Mouse (Mus musculus) CH12.LX (cell line): ENCODE measurements around the gene Camta1. TPM values are rescaled to one million over a fixed set of nuclear protein-coding genes. Genes with fewer than 3 reads are reported as not detected.

Experiments used
- DNase-seq: peaks from one replicate; pipeline ENCODE4 v3.0.0-alpha.2; 2013; ENCODE audit errors: extremely low read depth
- H3K27ac ChIP-seq: 2 replicates; pipeline ENCODE4 v1.5.1; 2012; ENCODE audit warnings: low read depth, mild to moderate bottlenecking, control low read depth, moderate library complexity; ENCODE audit not compliant: insufficient read depth
- H3K27me3 ChIP-seq: replicated peaks from 2 replicates; pipeline ENCODE3; 2012; ENCODE audit warnings: inconsistent platforms
- H3K36me3 ChIP-seq, 2 experiments: replicated peaks in 1 of 2; 2 replicates each; pipeline versions ENCODE3 to v1.6.1; 2012; ENCODE audit warnings: inconsistent platforms in 1 of 2, low read length in 1 of 2, mild to moderate bottlenecking in 1 of 2, mixed read lengths in 1 of 2, moderate library complexity in 1 of 2; ENCODE audit not compliant: control insufficient read depth in 1 of 2, insufficient read depth in 1 of 2
- H3K4me1 ChIP-seq, 2 experiments: 2 replicates each; pipeline ENCODE4 v1.6.1; 2012; ENCODE audit warnings: inconsistent platforms in 1 of 2, moderate library complexity in 1 of 2; ENCODE audit not compliant: insufficient read depth in 2 of 2, control insufficient read depth in 1 of 2
- H3K4me2 ChIP-seq: 2 replicates; pipeline ENCODE4 v1.6.1; 2012; ENCODE audit warnings: low read depth, mild to moderate bottlenecking, control low read depth; ENCODE audit not compliant: poor library complexity, insufficient read depth, severe bottlenecking
- H3K4me3 ChIP-seq, 3 experiments: fragments of 150-350 bp in 1 of 3; sonication (generic) in 1 of 3; replicated peaks in 1 of 3; 2 replicates each; pipeline versions ENCODE3 to v1.5.1; 2011 to 2012; ENCODE audit warnings: low read depth in 2 of 3, low read length in 2 of 3, mild to moderate bottlenecking in 2 of 3, moderate library complexity in 2 of 3, control low read depth in 1 of 3, improper control_type of control experiment in 1 of 3, inconsistent platforms in 1 of 3, mixed read lengths in 1 of 3; ENCODE audit not compliant: poor library complexity in 1 of 3
- H3K79me2 ChIP-seq: replicated peaks from 2 replicates; pipeline ENCODE4 v1.6.1; 2012; ENCODE audit warnings: mild to moderate bottlenecking, moderate library complexity; ENCODE audit not compliant: control insufficient read depth, poor library complexity, insufficient read depth, severe bottlenecking; ENCODE audit errors: extremely low read depth
- H3K9ac ChIP-seq: 2 replicates; pipeline ENCODE4 v1.6.1; 2012; ENCODE audit warnings: low read depth, mild to moderate bottlenecking, control low read depth, moderate library complexity; ENCODE audit not compliant: insufficient read depth
- H3K9me3 ChIP-seq: replicated peaks from 2 replicates; pipeline ENCODE3; 2012; ENCODE audit warnings: low read length, inconsistent platforms, mixed read lengths
- CTCF ChIP-seq, 2 experiments: IDR thresholded peaks in 1 of 2; conservative IDR thresholded peaks in 1 of 2; 2 replicates each; pipeline ENCODE4 v1.5.1; 2011 to 2012; ENCODE audit warnings: low read depth in 2 of 2, low read length in 2 of 2, improper control_type of control experiment in 1 of 2, inconsistent platforms in 1 of 2, mild to moderate bottlenecking in 1 of 2, moderate library complexity in 1 of 2
- E2F4 ChIP-seq: IDR thresholded peaks from 2 replicates; pipeline ENCODE4 v1.6.1; 2011; ENCODE audit warnings: low read depth, low read length, improper control_type of control experiment; ENCODE audit not compliant: insufficient replicate concordance
- EP300 ChIP-seq: IDR thresholded peaks from 2 replicates; pipeline ENCODE4 v1.6.1; 2011; ENCODE audit warnings: low read length, improper control_type of control experiment
- ETS1 ChIP-seq: conservative IDR thresholded peaks from 2 replicates; pipeline ENCODE4 v1.6.1; 2012; ENCODE audit warnings: low read depth, mild to moderate bottlenecking, inconsistent platforms, low read length, improper control_type of control experiment, moderate library complexity
- IRF4 ChIP-seq: IDR thresholded peaks from 2 replicates; pipeline ENCODE4 v1.6.1; 2014; ENCODE audit warnings: low read depth, mild to moderate bottlenecking, inconsistent platforms, low read length, improper control_type of control experiment
- JUN ChIP-seq: IDR thresholded peaks from 2 replicates; pipeline ENCODE4 v1.6.1; 2011; ENCODE audit warnings: low read depth, mild to moderate bottlenecking, low read length, improper control_type of control experiment, moderate library complexity; ENCODE audit not compliant: insufficient read depth
- KAT2A ChIP-seq: IDR thresholded peaks from 2 replicates; pipeline ENCODE4 v1.6.1; 2012; ENCODE audit warnings: low read length, improper control_type of control experiment, inconsistent platforms; ENCODE audit not compliant: insufficient replicate concordance
- MAFK ChIP-seq: IDR thresholded peaks from 2 replicates; pipeline ENCODE4 v1.6.1; 2011; ENCODE audit warnings: low read length, improper control_type of control experiment; ENCODE audit not compliant: insufficient replicate concordance
- MAX ChIP-seq: IDR thresholded peaks from 2 replicates; pipeline ENCODE4 v1.6.1; 2011; ENCODE audit warnings: low read length, improper control_type of control experiment
- MEF2A ChIP-seq: IDR thresholded peaks from 2 replicates; pipeline ENCODE4 v1.6.1; 2014; ENCODE audit warnings: low read depth, mild to moderate bottlenecking, inconsistent platforms, low read length, improper control_type of control experiment, borderline replicate concordance
- MYC ChIP-seq: IDR thresholded peaks from 2 replicates; pipeline ENCODE4 v1.6.1; 2011; ENCODE audit warnings: low read depth, mild to moderate bottlenecking, improper control_type of control experiment, low read length
- NELFE ChIP-seq: IDR thresholded peaks from 2 replicates; pipeline ENCODE4 v1.6.1; 2011; ENCODE audit warnings: low read depth, low read length, improper control_type of control experiment
- NRF1 ChIP-seq: IDR thresholded peaks from 2 replicates; pipeline ENCODE4 v1.6.1; 2014; ENCODE audit warnings: low read depth, mild to moderate bottlenecking, inconsistent platforms, low read length, improper control_type of control experiment, moderate library complexity
- PAX5 ChIP-seq: IDR thresholded peaks from 2 replicates; pipeline ENCODE4 v1.6.1; 2012; ENCODE audit warnings: low read length, inconsistent platforms, mixed read lengths
- POLR2A ChIP-seq: IDR thresholded peaks from 2 replicates; pipeline ENCODE4 v1.6.1; 2011; ENCODE audit warnings: low read depth, mild to moderate bottlenecking, improper control_type of control experiment, low read length
- RAD21 ChIP-seq: IDR thresholded peaks from 2 replicates; pipeline ENCODE4 v1.6.1; 2011; ENCODE audit warnings: low read depth, mild to moderate bottlenecking, low read length, improper control_type of control experiment, moderate library complexity
- RCOR1 ChIP-seq: conservative IDR thresholded peaks from 2 replicates; pipeline ENCODE4 v1.6.1; 2012; ENCODE audit warnings: low read depth, mild to moderate bottlenecking, inconsistent platforms, low read length, improper control_type of control experiment
- SMC3 ChIP-seq: IDR thresholded peaks from 2 replicates; pipeline ENCODE4 v1.6.1; 2011; ENCODE audit warnings: low read depth, low read length, improper control_type of control experiment
- ZC3H11A ChIP-seq: IDR thresholded peaks from 2 replicates; pipeline ENCODE4 v1.6.1; 2012; ENCODE audit warnings: low read depth, mild to moderate bottlenecking, inconsistent platforms, low read length, improper control_type of control experiment
- ZMIZ1 ChIP-seq: IDR thresholded peaks from 2 replicates; pipeline ENCODE4 v1.6.1; 2012; ENCODE audit warnings: low read depth, mild to moderate bottlenecking, inconsistent platforms, low read length, improper control_type of control experiment
- ZNF384 ChIP-seq: IDR thresholded peaks from 2 replicates; pipeline ENCODE4 v1.6.1; 2012; ENCODE audit warnings: low read depth, low read length, improper control_type of control experiment, inconsistent platforms
- dilution Hi-C: fragments of 300-500 bp; cut with MboI; formaldehyde crosslinking; loops from 2 replicates; pipeline ENCODE4 v1.14.3; 2020; ENCODE audit warnings: low sequenced_read_pairs; ENCODE audit not compliant: extremely low pct_unique_long_range_greater_than_20kb, extremely low pct_ligation_motif_present
- in situ Hi-C: fragments of 300-500 bp; cut with MboI; formaldehyde crosslinking; loops from 3 replicates; pipeline ENCODE4 v1.14.3; 2019; ENCODE audit warnings: low sequenced_read_pairs, low pct_ligation_motif_present, low pct_unique_long_range_greater_than_20kb, mixed read lengths
- polyA plus RNA-seq: library from polyadenylated mRNA; unstranded; fragments of >175 nt; gene quantifications from 2 replicates; pipeline ENCODE4 v1.2.1, GENCODE M21; 2012; ENCODE audit warnings: low read depth; ENCODE audit not compliant: insufficient read length
- total RNA-seq, 2 experiments: library from RNA; depleted of rRNA; stranded (reverse); fragments of 300-350 nt in 1 of 2; fragments of >200 nt in 1 of 2; gene quantifications; 2 replicates each; pipeline ENCODE4 v1.2.3; 2012 to 2014

Gene Camta1
- total and polyA plus RNA-seq, 3 experiments, result 9.9 to 32.5 (median 15.3) TPM

DNA sequence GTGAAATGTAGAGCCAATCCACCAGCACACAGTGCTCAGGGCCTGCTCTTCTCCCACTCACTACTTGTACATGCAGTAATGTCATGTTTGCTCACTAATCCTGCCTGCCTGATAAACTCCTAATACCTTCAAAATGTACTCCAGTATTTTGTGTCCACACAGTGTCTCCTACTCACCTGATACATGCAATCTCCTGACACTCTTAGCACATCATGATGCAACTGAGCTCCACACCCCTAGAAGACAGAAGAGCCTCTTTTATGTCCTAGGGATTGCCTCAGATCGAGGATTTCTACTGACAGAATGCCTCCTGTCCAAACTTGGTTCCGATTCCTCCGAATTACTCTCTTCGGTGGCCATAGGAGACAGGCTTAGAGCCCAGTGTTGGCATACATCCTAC, 48.0 kb downstream of the Camta1 start:
- Histone ChIP-seq H3K36me3 (peaks cover 0 to 19% of the 10 kb centered on the region in 2 experiments), H3K4me1 (peaks cover 5 to 23% of the 10 kb centered on the region in 2 experiments; a peak in 3 of 4 replicates), H3K27ac (no peak overlapping the region), H3K9me3 (no peaks in the 10 kb centered on the region), H3K79me2 (no peaks in the 10 kb centered on the region; the same call in 1 of the 2 replicates), H3K4me3 (no peak overlapping the region), H3K27me3 (no peaks in the 10 kb centered on the region), H3K4me2 (no peak overlapping the region), H3K9ac (no peak overlapping the region)
- DNase-seq, result no peak
- in situ Hi-C loops, result no loop called here
- no peak for TF ChIP-seq ZC3H11A
- no peak for TF ChIP-seq NRF1
- TF ChIP-seq MEF2A, result no peak
- TF ChIP-seq E2F4, result no peak
- TF ChIP-seq MAX, result no peak
- no peak for TF ChIP-seq RCOR1
- TF ChIP-seq ZNF384, result no peak
- TF ChIP-seq PAX5, result no peak
- no peak for TF ChIP-seq CTCF (conservative IDR thresholded peaks at IDR 0.05 in 1 of 2, IDR thresholded peaks at IDR 0.05 in 1 of 2; ENCODE audit: low read depth in 2 of 2, low read length in 2 of 2)
- no peak for TF ChIP-seq KAT2A
- TF ChIP-seq NELFE, result no peak
- no peak for TF ChIP-seq ETS1
- no peak for TF ChIP-seq RAD21
- no peak for TF ChIP-seq POLR2A
- no peak for TF ChIP-seq SMC3
- no peak for TF ChIP-seq JUN
- no peak for TF ChIP-seq MAFK
- no peak for TF ChIP-seq MYC
- TF ChIP-seq IRF4, result no peak
- TF ChIP-seq, all 38 proteins: peak for 0
- dilution Hi-C loops, result no loop called here

DNA sequence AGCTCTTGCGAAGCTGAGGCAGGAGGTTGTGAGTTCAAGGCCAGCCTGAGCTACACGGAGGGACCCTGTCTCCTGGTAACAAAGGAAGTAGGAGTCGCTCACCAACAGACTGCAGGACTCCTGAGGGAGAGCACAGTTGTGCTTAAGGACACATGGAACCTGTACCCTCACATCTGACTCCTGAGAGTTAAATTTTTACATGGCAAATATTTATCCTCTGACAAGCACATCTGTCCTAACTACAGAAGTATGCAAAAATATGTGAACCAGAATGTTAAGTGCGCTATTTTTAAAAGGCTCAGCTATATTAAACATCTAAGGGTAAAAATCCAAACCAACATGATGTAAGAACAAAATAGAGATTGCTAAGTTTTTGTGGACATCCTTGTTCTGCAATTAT, 56.0 kb downstream of the Camta1 start:
- H3K27me3 ChIP-seq, result no peaks in the 10 kb centered on the region
- H3K36me3 ChIP-seq, result peaks cover 0 to 9% of the 10 kb centered on the region in 2 experiments
- H3K4me1 ChIP-seq, result peaks cover 7 to 29% of the 10 kb centered on the region in 2 experiments
- dilution Hi-C loops, result no loop called here
- no peak for DNase-seq
- no peak overlapping the region for H3K9ac ChIP-seq
- H3K9me3 ChIP-seq, result no peaks in the 10 kb centered on the region
- no peak for TF ChIP-seq JUN
- TF ChIP-seq EP300, result no peak
- no peak for TF ChIP-seq ZMIZ1
- TF ChIP-seq MEF2A, result no peak
- H3K4me3 ChIP-seq, result no peak overlapping the region
- H3K79me2 ChIP-seq, result no peaks in the 10 kb centered on the region
- in situ Hi-C loops, result no loop called here
- H3K27ac ChIP-seq, result no peak overlapping the region
- no peak overlapping the region for H3K4me2 ChIP-seq
